Mouse (Mus musculus): Measurements from ENCODE around the gene Pmch.

Pmch gene

DNA sequence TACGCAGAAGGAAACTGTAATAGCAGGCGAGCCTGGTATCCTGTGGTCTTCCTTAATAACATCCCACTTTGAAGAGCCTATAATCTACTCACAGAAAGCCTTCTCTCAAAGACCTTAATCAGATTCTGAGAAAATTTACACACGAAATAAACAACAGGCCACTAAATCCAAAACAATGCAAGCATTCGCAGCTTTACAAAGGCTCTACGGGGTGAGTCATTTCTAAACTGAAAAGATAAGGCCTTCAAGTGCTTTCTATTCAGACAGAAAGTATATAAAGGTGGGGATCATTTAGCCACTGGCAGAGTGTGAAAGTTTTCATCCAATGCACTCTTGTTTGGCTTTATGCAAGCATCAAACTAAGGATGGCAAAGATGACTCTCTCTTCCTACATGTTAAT lies at the start of gene Pmch:
TSS of gene Pmch (plus strand) at position 301 of the 400 bp plus-strand sequence.
- DNase-seq (ENCODE audit: low spot score in 2 of 2), result no peak

DNA sequence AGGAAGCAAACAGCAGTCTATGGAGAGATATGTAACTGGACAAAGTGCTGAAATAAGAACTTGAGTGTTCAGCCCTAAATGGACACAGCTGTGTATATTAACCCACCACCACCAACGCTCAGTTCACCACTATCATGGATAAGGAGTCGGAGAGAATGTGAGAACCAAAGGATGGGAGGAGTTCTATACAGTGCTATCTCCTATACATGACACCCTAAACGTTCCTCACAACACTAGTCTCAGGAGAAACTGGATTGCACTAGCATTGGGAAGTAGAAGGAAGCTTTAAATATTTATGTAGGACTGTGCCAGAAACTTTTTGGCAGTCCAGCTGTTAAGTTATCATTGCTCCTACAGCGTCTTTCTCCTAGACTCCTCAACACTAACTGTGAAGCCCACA lies 46.6 kb upstream of the Pmch start:
- DNase-seq (ENCODE audit: low spot score in 2 of 2), result no peak

DNA sequence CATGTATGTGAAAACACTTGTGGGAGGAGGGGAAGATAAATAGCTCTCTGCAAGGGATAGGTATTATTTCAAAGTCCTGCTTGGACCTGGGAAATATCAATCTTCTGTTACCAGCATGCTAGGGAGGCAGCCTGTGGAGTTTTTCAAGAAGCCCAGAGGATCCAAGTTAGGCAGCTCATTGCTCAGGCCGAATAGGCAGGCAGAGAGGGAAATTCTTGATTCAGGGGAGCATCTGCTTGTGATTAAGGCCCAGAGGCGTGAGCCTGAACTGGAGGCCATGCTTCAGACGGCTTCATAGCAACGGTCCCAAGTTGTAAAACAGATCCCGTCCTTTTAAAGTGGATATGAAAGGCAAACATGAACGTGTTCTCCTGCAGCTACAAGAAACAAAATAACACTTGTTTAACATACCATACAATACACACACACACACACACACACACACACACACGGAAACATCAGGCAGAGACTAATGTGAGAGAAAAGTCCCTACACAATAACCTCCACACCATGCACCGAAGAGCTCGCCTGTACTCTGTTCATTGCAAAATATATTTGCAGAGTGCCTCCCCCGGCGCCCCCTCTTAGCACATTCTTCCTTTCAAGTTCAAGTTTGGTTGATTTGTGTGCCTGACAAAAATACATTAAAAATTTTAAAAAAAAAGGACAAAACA lies 44.6 kb upstream of the Pmch start:
- no peak for DNase-seq (ENCODE audit: low spot score in 2 of 2)

GRCm38 (mm10) chr10:88054233-88054985 lies 36.5 kb upstream of the Pmch start:
- DNase-seq (ENCODE audit: low spot score in 2 of 2), result no peak

GRCm38 (mm10) chr10:88056950-88057649 lies 33.8 kb upstream of the Pmch start:
- DNase-seq (ENCODE audit: low spot score in 2 of 2), result no peak

- DNase-seq (ENCODE audit: low spot score in 2 of 2), result no peak
These were observed 27.4 kb upstream of the Pmch start for GRCm38 (mm10) chr10:88063436-88063835.

DNA sequence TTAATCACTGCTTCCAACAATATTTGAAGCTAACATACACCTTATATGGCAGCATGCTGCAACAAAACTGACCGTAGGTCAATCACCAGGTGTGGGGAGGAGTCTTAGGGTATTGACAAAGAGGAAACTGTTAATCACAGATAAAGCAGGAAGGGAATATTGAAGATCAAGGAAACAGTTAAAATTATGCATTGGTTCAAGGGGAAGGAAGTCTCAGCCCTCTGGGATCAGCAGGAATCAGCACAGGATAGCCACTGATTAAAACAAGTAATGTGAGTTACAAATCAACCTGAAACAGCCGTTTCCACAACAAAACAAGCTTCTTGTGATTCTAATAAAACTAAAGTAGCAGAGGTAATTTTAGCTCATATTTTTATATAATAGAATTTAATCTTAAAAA lies 26.0 kb upstream of the Pmch start:
- no peak for DNase-seq (ENCODE audit: low spot score in 2 of 2)

DNA sequence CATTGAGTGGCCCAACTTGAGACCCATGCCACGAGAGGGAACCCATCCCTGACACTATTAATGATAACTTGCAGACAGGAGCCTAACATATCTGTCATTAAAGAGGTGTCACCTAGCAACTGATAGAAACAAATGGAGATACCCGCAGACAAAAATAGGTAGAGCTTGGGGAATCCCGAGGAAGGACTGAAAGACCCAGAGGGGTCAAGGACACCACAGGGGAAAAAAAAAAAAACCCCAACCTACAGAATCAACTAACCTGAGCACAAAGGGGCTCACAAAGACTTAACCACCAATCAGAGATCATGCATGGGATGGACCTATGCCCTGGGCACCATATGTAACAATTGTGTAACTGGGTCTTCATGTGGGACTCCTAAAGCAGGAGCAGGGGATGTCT lies 23.5 kb upstream of the Pmch start:
- DNase-seq (ENCODE audit: low spot score in 2 of 2), result no peak

- no peak for DNase-seq (ENCODE audit: low spot score in 2 of 2)
These were observed 15.3 kb downstream of the Pmch start for GRCm38 (mm10) chr10:88106169-88106568.

DNA sequence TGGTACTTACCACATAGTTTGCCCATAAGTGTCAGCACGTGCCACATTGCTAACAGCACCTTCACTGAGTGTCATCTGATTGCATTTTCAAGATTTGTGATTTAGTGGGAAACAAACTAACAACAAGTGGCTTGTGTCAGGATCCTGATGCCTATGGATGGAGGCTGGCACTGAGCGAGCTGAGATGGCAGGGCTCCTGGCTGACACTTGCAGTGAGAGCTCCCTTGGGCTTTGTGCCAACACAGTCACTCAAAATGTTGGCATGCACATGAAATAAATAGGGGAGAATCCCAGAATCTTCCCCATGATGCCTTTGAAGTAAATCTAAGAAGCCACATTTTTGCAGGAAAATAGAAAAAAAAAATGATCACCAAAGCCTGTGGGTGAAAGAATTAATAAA lies 22.4 kb downstream of the Pmch start:
- DNase-seq (ENCODE audit: low spot score in 2 of 2), result no peak

- no peak for DNase-seq (ENCODE audit: low spot score in 2 of 2)
These were observed 28.8 kb downstream of the Pmch start for GRCm38 (mm10) chr10:88119721-88120120.

GRCm38 (mm10) chr10:88135630-88136029 lies 44.8 kb downstream of the Pmch start:
- DNase-seq (ENCODE audit: low spot score in 2 of 2), result no peak

Measured in urinary bladder, postnatal 4 days (tissue).